Mouse (Mus musculus): ENCODE measurements around the gene Hexb. TPM values are rescaled to one million over a fixed set of nuclear protein-coding genes. Genes with fewer than 3 reads are reported as not detected.

The Hexb gene
- total and polyA plus RNA-seq, 3 experiments, result 12.7 to 15.4 TPM; not detected in 1

DNA sequence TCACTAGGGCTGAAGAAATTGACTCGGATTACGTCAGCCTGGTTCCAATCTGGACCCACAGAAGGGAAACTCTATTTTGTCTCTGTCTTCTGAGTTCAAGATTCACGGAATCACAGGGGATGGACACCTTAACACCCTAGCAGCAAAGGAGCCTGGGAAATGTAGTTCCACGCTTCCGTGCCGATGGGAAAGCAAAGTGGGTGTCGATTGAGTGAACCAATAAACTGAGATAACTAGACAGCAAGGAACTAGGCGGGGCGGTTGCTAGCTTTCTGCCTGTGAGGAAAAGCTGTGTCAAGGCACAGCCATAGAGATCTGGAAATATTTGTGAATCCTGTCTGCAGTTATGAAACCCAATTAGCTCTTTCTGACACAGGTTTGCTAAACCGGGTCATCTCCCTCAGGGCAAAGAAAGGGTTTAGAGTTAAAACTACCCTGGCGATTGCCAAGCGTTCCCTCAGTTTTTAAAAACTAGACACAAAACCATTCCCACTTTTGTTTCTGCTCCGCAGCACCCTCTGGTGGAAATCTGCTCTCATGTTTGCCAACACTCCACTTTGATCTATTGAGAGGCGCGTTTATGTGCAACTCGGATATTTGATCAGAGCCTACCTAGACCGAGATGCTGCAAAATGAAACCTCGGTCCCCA is 7.0 kb upstream of the Hexb start (continued):
- TF ChIP-seq POLR2AphosphoS5 (IDR thresholded peaks at IDR 0.05; ENCODE audit: borderline replicate concordance, low read depth, low read length), result no peak
- TF ChIP-seq ETS1 (IDR thresholded peaks at IDR 0.05; ENCODE audit: low read depth, low read length), result no peak; the same call in 1 of the 2 replicates

DNA sequence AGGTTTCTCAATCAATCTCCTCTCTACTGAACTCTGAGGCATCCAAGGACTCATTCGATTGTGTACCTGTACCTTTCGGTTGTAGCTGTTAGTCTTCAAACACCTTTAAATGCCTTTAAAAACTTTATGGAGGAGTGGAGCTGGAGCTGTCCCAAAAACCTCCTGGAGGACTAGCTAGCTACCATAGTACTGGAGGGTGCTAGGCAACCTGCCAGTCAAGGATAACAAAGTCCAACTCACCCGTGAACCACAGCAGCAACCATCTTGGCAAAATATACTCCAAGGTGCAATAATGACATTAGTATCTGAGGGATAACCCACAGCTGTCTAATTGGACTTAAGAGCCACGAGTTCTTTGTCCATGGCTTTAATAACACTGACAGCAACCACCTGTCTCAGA is 3.7 kb upstream of the Hexb start:
- H3K27me3 ChIP-seq (ENCODE audit: control insufficient read depth in 1 of 2, insufficient read depth in 2 of 2, low read length in 2 of 2), result no peaks in the 10 kb centered on the region

DNA sequence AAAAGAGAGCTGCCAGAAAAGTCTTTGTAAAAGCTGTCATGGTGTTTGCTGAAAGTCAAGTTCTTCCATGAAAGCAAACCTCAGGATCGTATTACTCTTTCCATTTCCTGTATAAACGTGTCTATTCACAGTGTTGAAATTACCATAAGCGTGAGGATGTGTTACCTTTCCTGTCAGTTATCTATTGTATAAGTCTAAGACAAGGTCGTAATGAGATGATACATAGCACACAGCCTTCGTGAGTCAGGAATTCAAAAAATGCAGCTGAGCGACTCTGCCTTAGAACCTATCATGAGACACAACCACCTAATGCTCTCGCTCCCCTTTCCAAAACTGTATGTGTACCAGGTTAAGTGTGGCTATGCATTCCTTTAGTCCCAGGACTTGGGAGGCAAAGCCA is 2.9 kb upstream of the Hexb start:
- Histone ChIP-seq H3K9me3 (replicated peaks; ENCODE audit: insufficient read depth, low read length) (no peaks in the 10 kb centered on the region), H3K27ac (ENCODE audit: control insufficient read depth, low read depth, low read length) (no peak overlapping the region), H3K27me3 (ENCODE audit: control insufficient read depth in 1 of 2, insufficient read depth in 2 of 2, low read length in 2 of 2) (no peaks in the 10 kb centered on the region), H3K4me1 (ENCODE audit: control insufficient read depth in 1 of 2, insufficient read depth in 2 of 2, low read length in 2 of 2) (peaks cover 0 to 15% of the 10 kb centered on the region in 2 experiments; a peak in 2 of 4 replicates), H3K36me3 (ENCODE audit: control insufficient read depth in 1 of 2, insufficient read depth in 2 of 2, low read length in 2 of 2) (peaks cover 0 to 5% of the 10 kb centered on the region in 2 experiments; a peak in 2 of 4 replicates), H3K79me2 (ENCODE audit: control insufficient read depth, insufficient read depth, low read length, poor library complexity) (no peaks in the 10 kb centered on the region), H3K9ac (ENCODE audit: control insufficient read depth, low read depth, low read length, poor library complexity, severe bottlenecking) (no peak overlapping the region), H3K4me3 (ENCODE audit: control insufficient read depth in 1 of 2, insufficient read depth in 1 of 2, low read depth in 2 of 2, low read length in 2 of 2) (no peak overlapping the region)
- TF ChIP-seq GATA1 (IDR thresholded peaks at IDR 0.05; ENCODE audit: low read depth, low read length) (no peak), POLR2AphosphoS2 (IDR thresholded peaks at IDR 0.05; ENCODE audit: low read length) (no peak)
- DNase-seq (ENCODE audit: low read depth, low spot score), result no peak

More for the DNA sequence above, 3.7 kb upstream of the Hexb start:
- TF ChIP-seq CTCF (IDR thresholded peaks at IDR 0.05 in 2 of 3, conservative IDR thresholded peaks at IDR 0.05 in 1 of 3; ENCODE audit: control insufficient read depth in 1 of 3, insufficient read depth in 1 of 3, low read depth in 2 of 3, low read length in 3 of 3, poor library complexity in 1 of 3, severe bottlenecking in 1 of 3) (no peak), ETS1 (IDR thresholded peaks at IDR 0.05; ENCODE audit: low read depth, low read length) (no peak), TBP (IDR thresholded peaks at IDR 0.05; ENCODE audit: low read depth, low read length) (no peak), MYC (IDR thresholded peaks at IDR 0.05; ENCODE audit: low read depth, low read length) (no peak), NELFE (IDR thresholded peaks at IDR 0.05; ENCODE audit: low read depth, low read length) (no peak), SMC3 (IDR thresholded peaks at IDR 0.05; ENCODE audit: low read depth, low read length) (no peak), CHD1 (IDR thresholded peaks at IDR 0.05; ENCODE audit: low read depth, low read length) (no peak), TAL1 (IDR thresholded peaks at IDR 0.05; ENCODE audit: low read length) (no peak), E2F4 (IDR thresholded peaks at IDR 0.05; ENCODE audit: borderline replicate concordance, low read depth, low read length) (no peak)
- Histone ChIP-seq H3K4me3 (ENCODE audit: control insufficient read depth in 1 of 2, insufficient read depth in 1 of 2, low read depth in 2 of 2, low read length in 2 of 2) (no peak overlapping the region), H3K36me3 (ENCODE audit: control insufficient read depth in 1 of 2, insufficient read depth in 2 of 2, low read length in 2 of 2) (peaks cover 0 to 5% of the 10 kb centered on the region in 2 experiments; a peak in 2 of 4 replicates), H3K9ac (ENCODE audit: control insufficient read depth, low read depth, low read length, poor library complexity, severe bottlenecking) (no peak overlapping the region), H3K27ac (ENCODE audit: control insufficient read depth, low read depth, low read length) (no peak overlapping the region), H3K4me1 (ENCODE audit: control insufficient read depth in 1 of 2, insufficient read depth in 2 of 2, low read length in 2 of 2) (peaks cover 0 to 21% of the 10 kb centered on the region in 2 experiments; a peak in 3 of 4 replicates), H3K9me3 (replicated peaks; ENCODE audit: insufficient read depth, low read length) (no peaks in the 10 kb centered on the region), H3K79me2 (ENCODE audit: control insufficient read depth, insufficient read depth, low read length, poor library complexity) (no peaks in the 10 kb centered on the region)
- no peak for DNase-seq (ENCODE audit: low read depth, low spot score)

DNA sequence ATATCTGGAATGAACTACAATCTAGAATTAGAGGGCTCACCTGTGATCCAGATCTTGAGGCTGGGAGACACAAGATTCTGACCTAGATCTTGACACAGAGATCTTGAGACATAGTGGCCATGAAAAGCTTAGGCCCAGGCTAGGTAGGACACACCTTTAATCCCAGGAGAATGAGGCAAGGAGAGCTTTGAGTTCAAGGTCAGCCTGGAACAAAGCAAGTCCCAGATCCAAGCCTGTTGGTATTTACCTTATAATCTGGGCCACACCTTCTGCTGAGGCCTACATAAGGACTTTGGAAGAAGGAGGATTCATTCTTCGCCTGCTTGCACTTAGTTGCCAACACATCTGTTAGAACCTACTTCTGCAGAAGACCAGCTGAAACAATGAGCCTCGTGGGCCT is 966 bp upstream of the Hexb start:
- H3K9ac ChIP-seq (ENCODE audit: control insufficient read depth, low read depth, low read length, poor library complexity, severe bottlenecking), result no peak overlapping the region
- no peaks in the 10 kb centered on the region; a peak in 1 of 4 replicates for H3K36me3 ChIP-seq (ENCODE audit: control insufficient read depth in 1 of 2, insufficient read depth in 2 of 2, low read length in 2 of 2)
- H3K79me2 ChIP-seq (ENCODE audit: control insufficient read depth, insufficient read depth, low read length, poor library complexity), result no peaks in the 10 kb centered on the region
- no peak overlapping the region for H3K27ac ChIP-seq (ENCODE audit: control insufficient read depth, low read depth, low read length)
- no peaks in the 10 kb centered on the region for H3K27me3 ChIP-seq (ENCODE audit: control insufficient read depth in 1 of 2, insufficient read depth in 2 of 2, low read length in 2 of 2)
- H3K9me3 ChIP-seq (replicated peaks; ENCODE audit: insufficient read depth, low read length), result no peaks in the 10 kb centered on the region
- TF ChIP-seq NRF1 (IDR thresholded peaks at IDR 0.05; ENCODE audit: insufficient read depth, low read depth, low read length, poor library complexity, severe bottlenecking) (no peak), CTCF (IDR thresholded peaks at IDR 0.05 in 2 of 3, conservative IDR thresholded peaks at IDR 0.05 in 1 of 3; ENCODE audit: control insufficient read depth in 1 of 3, insufficient read depth in 1 of 3, low read depth in 2 of 3, low read length in 3 of 3, poor library complexity in 1 of 3, severe bottlenecking in 1 of 3) (no peak), KAT2A (conservative IDR thresholded peaks at IDR 0.05; ENCODE audit: low read depth, low read length) (no peak), CHD2 (IDR thresholded peaks at IDR 0.05; ENCODE audit: low read length) (no peak), EP300 (IDR thresholded peaks at IDR 0.05; ENCODE audit: low read depth in 1 of 2, low read length in 2 of 2) (no peak)
- no peak for DNase-seq (ENCODE audit: low read depth, low spot score)
- H3K4me1 ChIP-seq (ENCODE audit: control insufficient read depth in 1 of 2, insufficient read depth in 2 of 2, low read length in 2 of 2), result 0 out of 4 replicates have a peak, but pooled peaks cover 0 to 3% of the 10 kb centered on the region in 2 experiments
- no peak overlapping the region for H3K4me3 ChIP-seq (ENCODE audit: control insufficient read depth in 1 of 2, insufficient read depth in 1 of 2, low read depth in 2 of 2, low read length in 2 of 2)

Measured in MEL (cell line).